Mouse (Mus musculus) R1 (cell line): ENCODE results near the gene Gprc5d.
A peak's percentile ranks its signal among the peaks of the same experiment; 100 is the strongest.

Experiments used
- DNase-seq: peaks from one replicate; pipeline ENCODE4 v3.0.0-alpha.2; 2018; ENCODE audit warnings: low read depth, low spot score

Gene Gprc5d

DNA sequence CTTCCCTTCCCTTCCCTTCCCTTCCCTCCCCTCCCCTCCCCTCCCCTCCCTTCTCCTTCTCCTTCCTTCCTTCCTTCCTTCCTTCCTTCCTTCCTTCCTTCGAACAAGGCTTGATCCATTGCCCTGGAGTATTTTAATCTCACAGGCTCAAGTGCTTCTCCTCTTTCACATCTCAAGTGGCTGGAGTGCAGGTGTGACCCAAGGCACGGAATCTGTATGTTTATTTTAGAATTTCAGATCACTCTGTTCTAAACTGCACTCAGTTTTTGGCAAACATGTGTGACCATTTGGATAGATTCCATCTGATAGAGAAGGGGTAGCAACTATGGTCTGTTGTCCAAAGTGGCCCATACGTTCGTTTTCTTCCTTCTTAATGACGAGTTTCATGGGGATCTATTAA, 49.9 kb downstream of the Gprc5d start:
- DNase-seq = no peak

GRCm38 (mm10) chr6:135066795-135067445, 51.2 kb downstream of the Gprc5d start:
- peak; percentile 45 for DNase-seq

DNA sequence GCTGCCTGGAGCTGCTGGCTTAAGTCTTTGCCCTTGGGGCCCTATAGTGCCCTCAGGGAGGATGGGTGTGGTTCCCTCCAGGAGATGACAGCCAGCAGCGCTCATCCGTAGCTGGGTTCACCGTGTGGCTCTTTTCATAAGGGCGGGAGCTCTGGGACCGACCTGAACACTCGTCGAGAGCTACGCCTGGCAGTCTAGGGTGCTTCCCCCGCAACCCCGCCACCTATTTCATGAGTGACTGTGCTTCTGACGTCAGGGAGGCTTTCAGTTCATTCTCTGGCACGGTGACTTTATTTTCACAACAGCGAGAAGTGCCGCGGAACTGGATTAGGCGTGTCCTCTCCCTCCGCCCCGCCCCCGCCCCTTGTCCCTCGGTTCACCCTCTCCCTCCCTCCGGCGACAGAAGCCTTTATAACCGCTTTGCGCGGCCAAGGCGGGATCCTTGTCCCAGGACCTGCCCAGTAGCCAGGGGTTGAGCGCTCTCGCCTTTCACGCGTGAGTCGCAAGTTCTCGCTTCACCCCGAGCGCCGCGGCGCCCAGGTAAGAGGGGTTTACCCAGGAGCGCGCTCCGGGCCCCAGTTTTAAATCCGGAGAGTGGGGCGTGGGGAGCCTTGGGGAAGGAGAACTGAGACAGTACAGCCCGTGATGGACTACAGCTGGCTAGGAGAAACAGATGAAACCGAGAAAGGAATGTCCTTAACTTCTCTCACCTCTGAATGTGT, 52.7 kb downstream of the Gprc5d start, which contains the start of gene Gprc5a:
Gprc5a (plus strand) TSS at position 416 of the 722 bp plus-strand sequence.
- peak; percentile 89 for DNase-seq

DNA sequence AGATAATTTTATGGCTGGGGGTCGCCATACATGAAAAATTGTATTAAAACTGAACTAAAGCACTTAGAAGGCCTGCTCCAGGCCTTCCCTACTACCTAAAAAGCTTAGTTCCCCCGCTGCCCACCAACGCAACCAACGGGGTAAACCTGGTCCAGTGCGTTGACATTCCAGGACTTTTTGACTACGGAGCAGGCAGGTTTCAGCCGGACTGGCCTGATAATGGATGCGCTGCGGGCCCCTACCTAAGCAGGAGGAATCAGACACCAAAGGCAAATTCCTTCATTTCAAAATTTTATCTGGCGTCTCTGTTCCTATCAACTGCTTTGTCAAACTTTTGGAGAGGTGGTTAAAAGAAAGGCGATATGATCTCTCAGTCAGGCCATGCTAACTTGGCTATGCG, 53.5 kb downstream of the Gprc5d start:
- peak; percentile 90 for DNase-seq

GRCm38 (mm10) chr6:135060728-135061127, 57.4 kb downstream of the Gprc5d start:
- peak; percentile 49 for DNase-seq
